Mouse (Mus musculus): ENCODE measurements around the gene Unc5a.

GRCm38 (mm10) chr13:54955695-54956471, 6.7 kb downstream of the Unc5a start:
- TF ChIP-seq CTCF (IDR thresholded peaks at IDR 0.05 in 2 of 3, conservative IDR thresholded peaks at IDR 0.05 in 1 of 3; ENCODE audit: control insufficient read depth in 1 of 3, insufficient read depth in 1 of 3, low read depth in 2 of 3, low read length in 3 of 3, poor library complexity in 1 of 3, severe bottlenecking in 1 of 3) (no peak), RAD21 (IDR thresholded peaks at IDR 0.05; ENCODE audit: low read depth, low read length) (no peak), CHD2 (IDR thresholded peaks at IDR 0.05; ENCODE audit: low read length) (no peak), TCF12 (IDR thresholded peaks at IDR 0.05; ENCODE audit: low read depth, low read length) (no peak), BHLHE40 (IDR thresholded peaks at IDR 0.05; ENCODE audit: borderline replicate concordance, low read depth, low read length) (no peak), POLR2A (IDR thresholded peaks at IDR 0.05; ENCODE audit: control insufficient read depth in 1 of 2, insufficient read depth in 1 of 2, low read depth in 1 of 2, low read length in 2 of 2, poor library complexity in 1 of 2) (no peak)
